Mouse (Mus musculus): ENCODE results near the gene Tll1. TPM values are rescaled to one million over a fixed set of nuclear protein-coding genes. Genes with fewer than 3 reads are reported as not detected.

Tll1 gene
- total RNA-seq, 2 experiments from 2014 or later, result 0.43 to 0.70 TPM

DNA sequence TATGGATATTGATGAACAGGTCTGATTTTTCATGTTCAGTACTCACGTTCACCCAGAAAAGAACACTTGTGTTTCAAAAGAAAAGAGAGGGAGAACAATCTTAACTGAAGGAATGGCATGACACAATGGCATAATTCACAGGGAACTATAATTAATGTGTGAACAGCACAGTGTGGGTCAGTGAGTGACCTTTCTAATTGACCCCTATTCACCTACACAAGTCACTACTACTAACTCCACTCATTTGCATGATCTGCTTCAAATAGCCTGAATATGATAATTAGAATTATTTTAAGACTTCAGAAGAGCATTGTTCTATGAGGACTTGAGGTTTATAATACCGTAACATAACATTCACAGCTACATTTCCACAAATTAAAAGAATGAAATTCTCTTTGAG lies 18.2 kb downstream of the Tll1 start:
- TF ChIP-seq CTCF (IDR thresholded peaks at IDR 0.05), result no peak
- no peak overlapping the region for H3K4me3 ChIP-seq
- DNase-seq, result no peak
- intact Hi-C loops (cut with DNase I), result no loop called here
- H3K27ac ChIP-seq, result no peak overlapping the region

DNA sequence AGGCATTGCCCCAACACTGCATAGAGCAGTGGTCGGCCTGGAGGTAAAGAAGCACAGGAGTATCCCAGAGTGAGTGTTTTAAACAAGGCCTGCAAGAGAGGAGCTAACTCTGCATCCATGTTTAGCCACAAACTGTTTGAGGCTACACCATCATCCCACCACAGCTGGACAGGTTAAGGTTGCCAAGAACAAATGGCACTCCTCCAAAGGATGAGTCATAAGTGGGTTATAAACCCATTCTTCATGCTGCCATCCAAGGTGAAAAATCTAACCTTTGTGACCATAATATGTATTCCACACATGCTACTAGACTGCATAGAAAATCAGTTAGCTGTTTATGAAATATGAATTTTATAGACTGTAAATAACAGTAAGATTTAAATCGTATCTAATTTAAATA lies 29.1 kb downstream of the Tll1 start:
- Histone ChIP-seq H3K27ac (no peak overlapping the region), H3K4me3 (no peak overlapping the region)
- intact Hi-C loops (cut with DNase I), result no loop called here
- no peak for DNase-seq
- TF ChIP-seq CTCF (IDR thresholded peaks at IDR 0.05), result no peak

DNA sequence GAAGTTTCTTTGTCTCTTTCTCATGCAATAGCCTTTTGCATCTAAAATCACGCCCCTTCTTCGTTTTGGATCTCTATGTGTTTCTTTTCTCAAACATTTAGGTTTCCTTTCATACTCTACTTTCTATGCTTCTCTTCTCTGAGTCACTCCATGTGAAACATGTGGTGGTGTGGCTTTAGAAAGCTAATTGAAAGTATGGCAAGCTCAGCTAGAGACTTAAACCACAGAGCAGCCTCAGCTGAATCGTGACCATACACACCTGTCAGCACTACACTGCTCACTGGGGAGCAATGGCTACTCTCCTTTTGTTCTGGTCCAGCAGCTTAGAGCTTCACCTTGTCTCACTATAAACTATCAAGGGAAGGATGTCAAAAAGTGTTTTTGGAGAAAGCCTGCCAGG lies 31.2 kb downstream of the Tll1 start:
- H3K27ac ChIP-seq, result no peak overlapping the region
- no peak for DNase-seq
- no peak overlapping the region for H3K4me3 ChIP-seq
- no peak for TF ChIP-seq CTCF (IDR thresholded peaks at IDR 0.05)
- intact Hi-C loops (cut with DNase I), result no loop called here

DNA sequence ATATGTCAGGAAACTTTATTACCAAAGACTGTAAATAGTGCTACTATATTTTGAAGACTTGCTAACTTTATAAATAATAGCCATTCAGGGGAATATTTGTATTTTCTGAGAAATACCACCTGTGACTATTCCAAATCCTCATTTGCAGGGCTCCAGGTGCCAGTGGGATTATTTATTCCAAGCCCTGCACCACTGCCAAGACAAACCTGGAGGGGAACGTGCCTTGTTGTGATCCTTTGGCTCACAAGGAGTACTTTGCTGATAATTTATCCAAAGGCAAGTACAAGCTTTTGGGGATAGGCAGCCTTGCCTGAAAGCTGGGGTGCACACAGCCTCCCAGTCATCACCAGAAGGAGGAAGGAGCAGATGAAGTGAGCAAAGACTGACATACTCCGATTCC lies 32.3 kb downstream of the Tll1 start:
- Histone ChIP-seq H3K27ac (no peak overlapping the region), H3K4me3 (no peak overlapping the region)
- no peak for TF ChIP-seq CTCF (IDR thresholded peaks at IDR 0.05)
- intact Hi-C loops (cut with DNase I), result no loop called here
- DNase-seq, result no peak

DNA sequence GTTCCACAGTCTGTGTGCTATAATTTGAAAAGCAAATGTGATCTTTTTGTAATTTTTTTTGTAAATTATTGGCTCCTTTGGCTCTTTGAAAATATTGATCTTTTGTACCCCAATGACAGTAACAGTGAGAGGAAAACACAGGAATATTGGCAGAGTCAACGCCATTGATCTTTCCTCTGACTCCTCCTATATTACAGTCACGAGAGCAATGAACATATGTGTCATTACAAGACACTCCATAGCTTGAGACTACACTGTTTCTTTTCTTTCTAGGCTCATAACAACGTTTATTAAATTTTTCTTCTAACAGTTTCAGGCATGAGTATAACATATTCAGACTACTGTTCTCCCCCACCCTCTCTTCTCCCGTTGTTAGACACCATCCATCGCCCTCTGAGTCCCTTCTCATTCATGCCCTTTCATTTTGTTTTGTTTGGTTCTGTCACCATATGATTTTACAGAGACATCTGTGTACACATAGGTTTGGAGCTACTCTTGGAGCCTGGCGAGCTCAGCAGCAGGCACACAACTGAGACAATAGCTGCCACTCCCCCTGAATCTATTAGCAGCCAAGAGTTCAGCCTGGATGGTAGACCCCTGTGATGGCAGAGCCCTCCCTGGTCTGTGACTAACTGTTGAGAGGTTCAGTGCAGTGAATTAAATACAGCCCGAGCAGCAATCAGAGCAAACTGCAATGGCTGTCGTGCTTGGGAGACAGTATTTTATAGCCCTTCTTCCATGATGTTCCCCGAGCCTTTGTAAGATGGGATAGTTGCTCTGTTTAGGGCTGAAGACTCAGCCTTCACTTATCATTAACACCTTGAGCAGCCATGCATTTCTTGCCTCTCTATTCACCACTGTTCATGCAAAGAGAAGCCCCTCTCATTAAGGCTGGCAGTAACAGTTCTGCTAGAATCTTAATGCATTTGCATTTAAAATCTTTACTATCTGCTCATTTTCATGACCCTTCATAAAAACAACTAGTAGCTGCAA lies 52.9 kb downstream of the Tll1 start:
- intact Hi-C loops (cut with DNase I), result no loop called here
- H3K4me3 ChIP-seq, result no peak overlapping the region
- no peak for TF ChIP-seq CTCF (IDR thresholded peaks at IDR 0.05)
- H3K27ac ChIP-seq, result no peak overlapping the region
- DNase-seq, result no peak

DNA sequence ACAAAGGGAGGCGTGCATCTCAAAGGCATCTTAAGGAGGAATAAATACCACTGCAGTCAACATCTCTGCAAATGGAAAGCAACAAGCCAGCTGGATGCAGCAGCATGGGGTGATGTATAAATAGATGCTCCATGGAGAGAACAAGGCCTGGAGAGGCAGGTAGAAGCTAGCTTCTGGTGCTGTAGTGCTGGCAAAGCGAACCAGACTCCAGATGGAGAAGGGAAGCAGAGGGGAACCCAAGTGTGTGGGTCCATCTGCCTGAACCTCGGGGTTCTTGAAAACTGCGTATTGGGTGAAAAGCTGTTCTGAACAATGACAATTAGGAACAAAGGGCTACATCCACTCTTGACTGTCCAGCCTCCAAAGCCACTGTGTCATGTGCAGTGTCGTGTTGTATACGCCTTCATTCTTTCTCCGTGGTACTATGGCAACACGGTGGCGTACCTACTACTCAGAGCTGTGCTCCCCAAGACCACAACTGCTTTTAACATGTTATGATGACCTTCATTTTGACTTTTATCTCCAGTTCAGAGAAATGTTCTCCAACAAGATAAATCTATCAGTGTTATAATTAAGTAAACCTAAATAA lies 53.8 kb downstream of the Tll1 start:
- Histone ChIP-seq H3K27ac (no peak overlapping the region), H3K4me3 (no peak overlapping the region)
- intact Hi-C loops (cut with DNase I), result no loop called here
- DNase-seq, result no peak
- no peak for TF ChIP-seq CTCF (IDR thresholded peaks at IDR 0.05)

DNA sequence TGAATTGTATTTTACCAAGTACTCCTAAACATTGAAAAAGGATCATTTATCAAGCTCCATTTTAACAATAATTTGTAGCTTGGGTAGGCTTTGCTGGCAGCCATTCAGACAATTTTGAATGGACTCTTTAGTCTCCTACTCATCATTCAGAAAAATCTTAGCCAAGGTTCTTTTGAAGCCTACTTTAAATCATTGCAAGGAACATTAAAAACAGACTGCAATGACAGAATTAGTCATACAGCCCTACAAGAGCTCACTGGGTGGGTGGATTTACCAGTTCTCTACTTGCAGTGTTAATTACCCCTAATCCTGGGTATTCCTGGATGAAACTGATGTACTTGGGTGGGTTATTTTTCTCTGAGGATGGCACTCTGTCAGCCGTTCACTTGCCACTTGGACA lies 69.5 kb downstream of the Tll1 start:
- intact Hi-C loops (cut with DNase I), result no loop called here
- no peak for TF ChIP-seq CTCF (IDR thresholded peaks at IDR 0.05)
- Histone ChIP-seq H3K27ac (no peak overlapping the region), H3K4me3 (no peak overlapping the region)
- no peak for DNase-seq

DNA sequence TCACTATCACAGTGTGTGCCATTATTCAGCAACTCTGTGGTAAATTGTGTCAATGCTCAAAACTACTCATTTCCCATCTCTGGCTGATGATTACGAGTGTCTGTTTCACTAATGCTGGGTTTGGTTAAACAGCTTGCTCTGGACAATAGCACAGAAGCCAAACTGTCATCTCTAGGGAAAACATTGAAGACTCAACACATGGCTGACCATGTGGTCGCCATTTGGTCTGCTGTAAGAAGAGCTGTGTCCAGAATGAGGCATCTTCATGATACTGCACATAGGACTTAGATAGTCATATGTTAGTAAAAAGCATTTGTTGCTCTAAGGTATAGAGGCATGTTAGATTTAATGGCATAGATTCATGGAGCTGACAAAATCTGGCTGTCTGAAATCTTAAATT lies 98.9 kb downstream of the Tll1 start:
- intact Hi-C loops (cut with DNase I), result no loop called here
- H3K4me3 ChIP-seq, result no peak overlapping the region
- TF ChIP-seq CTCF (IDR thresholded peaks at IDR 0.05), result no peak
- DNase-seq, result no peak
- H3K27ac ChIP-seq, result no peak overlapping the region

DNA sequence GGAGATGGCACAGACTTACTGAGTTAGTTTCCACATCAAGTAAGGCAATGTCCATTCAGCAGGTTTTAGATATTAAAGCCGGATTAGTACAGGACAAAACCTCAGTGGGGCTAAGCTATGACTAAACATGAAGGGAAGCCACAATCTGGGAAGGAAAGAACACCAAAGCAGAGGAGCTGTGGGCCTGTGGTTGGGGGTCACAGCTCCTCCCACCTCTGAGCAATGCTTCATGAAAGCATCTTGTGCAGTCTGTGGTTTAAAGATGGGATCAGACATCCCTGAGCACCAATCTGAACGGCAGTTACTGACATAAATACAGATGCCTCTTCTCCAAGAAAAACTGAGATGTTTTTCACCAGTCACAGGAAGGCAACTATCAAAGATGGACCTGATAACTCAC lies 132.7 kb downstream of the Tll1 start:
- no peak for DNase-seq
- Histone ChIP-seq H3K27ac (no peak overlapping the region), H3K4me3 (no peak overlapping the region)
- intact Hi-C loops (cut with DNase I), result no loop called here
- no peak for TF ChIP-seq CTCF (IDR thresholded peaks at IDR 0.05)

DNA sequence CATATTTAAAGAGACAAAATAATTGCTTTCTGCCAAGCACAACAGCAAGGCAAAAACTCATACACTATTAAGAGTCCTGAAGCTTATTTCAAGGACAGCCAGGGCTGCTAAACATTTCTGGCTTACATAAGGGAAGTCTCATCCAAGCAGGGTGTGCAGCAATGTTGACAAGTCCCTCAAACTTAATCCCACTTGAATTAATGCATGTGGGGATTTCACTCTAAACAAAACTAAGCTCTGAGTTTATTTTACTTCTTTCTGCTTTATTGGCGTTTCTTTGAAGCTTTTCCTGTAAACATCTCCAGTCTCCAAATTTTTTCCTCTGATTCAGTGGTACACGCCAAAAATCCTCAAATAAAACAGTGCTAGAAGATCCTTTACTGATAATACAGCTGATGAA lies 146.2 kb downstream of the Tll1 start:
- no peak for DNase-seq
- H3K4me3 ChIP-seq, result no peak overlapping the region
- intact Hi-C loops (cut with DNase I), result no loop called here
- H3K27ac ChIP-seq, result no peak overlapping the region
- no peak for TF ChIP-seq CTCF (IDR thresholded peaks at IDR 0.05)

DNA sequence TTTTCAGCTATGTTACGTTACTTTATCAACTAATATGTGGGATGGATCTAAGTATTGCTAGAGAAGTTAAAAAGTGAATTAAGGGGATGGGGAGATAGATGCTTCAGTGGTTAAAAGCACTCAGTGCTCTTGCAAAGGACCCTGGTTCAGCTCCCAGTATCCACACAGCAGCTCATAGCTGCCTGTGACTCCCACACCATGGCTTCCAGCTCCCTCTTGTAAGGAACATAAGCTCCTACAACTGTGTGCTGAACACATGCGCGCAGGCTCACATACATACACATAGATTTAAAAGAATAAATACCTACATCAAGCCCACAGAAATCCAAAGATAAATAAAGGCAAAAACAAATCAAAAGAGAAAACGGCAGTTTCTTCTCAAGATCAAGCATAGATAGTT lies 148.5 kb downstream of the Tll1 start:
- no peak overlapping the region for H3K27ac ChIP-seq
- no peak overlapping the region for H3K4me3 ChIP-seq
- intact Hi-C loops (cut with DNase I), result no loop called here
- DNase-seq, result no peak
- TF ChIP-seq CTCF (IDR thresholded peaks at IDR 0.05), result no peak

DNA sequence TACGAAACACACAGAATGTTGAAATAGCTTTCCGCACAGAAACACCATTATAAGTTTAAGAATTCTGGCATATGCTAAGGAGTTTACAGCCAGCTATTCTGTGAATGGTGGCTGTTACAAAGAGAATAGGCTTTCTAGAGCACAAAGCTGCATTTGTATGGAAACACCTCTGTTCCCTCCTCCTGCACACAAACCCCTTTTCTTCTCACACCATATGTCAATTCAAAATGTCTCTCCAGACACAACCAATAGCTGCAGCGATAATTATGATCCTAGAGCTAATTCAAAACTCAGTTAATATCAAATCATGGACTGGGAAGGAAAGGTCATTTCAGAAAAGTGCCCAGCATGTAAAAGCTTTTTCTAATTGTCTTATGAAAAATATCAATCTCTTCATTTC lies 157.5 kb downstream of the Tll1 start:
- Histone ChIP-seq H3K4me3 (no peak overlapping the region), H3K27ac (no peak overlapping the region)
- intact Hi-C loops (cut with DNase I), result no loop called here
- TF ChIP-seq CTCF (IDR thresholded peaks at IDR 0.05), result no peak
- no peak for DNase-seq

DNA sequence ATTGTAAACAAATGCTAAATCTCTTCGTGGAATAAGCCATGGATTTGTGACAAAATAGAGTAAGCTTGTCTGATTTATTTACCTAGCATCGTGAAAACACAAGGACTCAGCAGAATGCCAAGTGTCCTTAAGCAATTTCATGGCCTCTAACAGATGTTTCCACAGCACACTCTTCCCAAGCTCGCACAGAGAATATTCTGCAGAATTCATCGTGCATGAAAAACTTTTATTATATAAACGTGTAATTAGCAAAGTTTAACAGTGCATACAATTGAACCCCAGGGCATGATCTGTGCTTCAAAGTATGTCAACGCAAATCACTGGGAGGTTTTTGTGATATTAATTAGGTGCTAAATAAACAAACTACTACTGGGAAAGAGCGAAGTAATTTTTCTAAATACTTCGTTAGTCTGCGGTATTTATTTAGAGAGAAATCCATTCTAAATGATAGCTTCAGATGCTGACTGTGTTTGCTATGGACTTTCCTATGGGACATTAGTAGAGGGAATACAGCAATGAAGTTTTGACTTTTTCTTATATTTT lies 158.0 kb downstream of the Tll1 start:
- Histone ChIP-seq H3K27ac (no peak overlapping the region), H3K4me3 (no peak overlapping the region)
- no peak for TF ChIP-seq CTCF (IDR thresholded peaks at IDR 0.05)
- intact Hi-C loops (cut with DNase I), result no loop called here
- DNase-seq, result no peak
